Mouse (Mus musculus) heart, embryonic 11.5 days (tissue): ENCODE data around the gene Mndal. TPM values are rescaled to one million over a fixed set of nuclear protein-coding genes. Genes with fewer than 3 reads are reported as not detected.
A peak's percentile ranks its signal among the peaks of the same experiment; 100 is the strongest.
"Not testable (repeated sequence)": the region's sequence is repeated elsewhere in the genome, so short reads cannot be mapped to it uniquely, and the experiment has no call there.

ENCODE experiments used
- ATAC-seq: fragments of 200-750 bp; cut with Nextera tagmentation; replicated peaks from 2 replicates; pipeline ENCODE4 v1.8.0; 2017; ENCODE audit warnings: moderate library complexity; ENCODE audit not compliant: insufficient number of reproducible peaks, low FRiP score, low TSS enrichment
- H3K27ac ChIP-seq: fragments of 300-500 bp; sonication (generic); 2 replicates; pipeline ENCODE4 v1.5.1; 2014; ENCODE audit warnings: mild to moderate bottlenecking, low read depth, low read length
- H3K27me3 ChIP-seq: fragments of 300-500 bp; sonication (generic); 2 replicates; pipeline ENCODE4 v1.6.1; 2014; ENCODE audit warnings: mild to moderate bottlenecking, low read length, mixed read lengths; ENCODE audit not compliant: control insufficient read depth, insufficient read depth
- H3K36me3 ChIP-seq: fragments of 300-500 bp; sonication (generic); 2 replicates; pipeline ENCODE4 v1.6.1; 2014; ENCODE audit warnings: mild to moderate bottlenecking, low read length, moderate library complexity, mixed read lengths; ENCODE audit not compliant: control insufficient read depth, insufficient read depth
- H3K4me1 ChIP-seq: fragments of 300-500 bp; sonication (generic); 2 replicates; pipeline ENCODE4 v1.6.1; 2014; ENCODE audit warnings: low read length; ENCODE audit not compliant: control insufficient read depth, insufficient read depth
- H3K4me2 ChIP-seq: fragments of 300-500 bp; sonication (generic); 2 replicates; pipeline ENCODE4 v1.6.1; 2014; ENCODE audit warnings: mild to moderate bottlenecking, moderate library complexity
- H3K4me3 ChIP-seq: fragments of 300-500 bp; sonication (generic); 2 replicates; pipeline ENCODE4 v1.5.1; 2014; ENCODE audit warnings: low read depth, low read length
- H3K9ac ChIP-seq: fragments of 300-500 bp; sonication (generic); 2 replicates; pipeline ENCODE4 v1.6.1; 2014; ENCODE audit warnings: mild to moderate bottlenecking, low read depth, low read length, moderate library complexity
- H3K9me3 ChIP-seq: fragments of 300-500 bp; sonication (generic); replicated peaks from 2 replicates; pipeline ENCODE4 v1.6.1; 2016; ENCODE audit warnings: low read length; ENCODE audit not compliant: control insufficient read depth
- WGBS: fragments of 180-500 bp; shearing (Covaris S2); extraction: QIAGEN DNeasy Blood & Tissue Kit; methylation state at CpG from one replicate; pipeline ENCODE4 v1.1.7; 2014; ENCODE audit not compliant: insufficient replicate concordance; 5-methylcytosine and 5-hydroxymethylcytosine counted together
- polyA plus RNA-seq: library from polyadenylated mRNA; unstranded; fragments of >200 nt; fragmentation: Nextera tagmentation; extraction: Ambion mirVana; gene quantifications from 2 replicates; pipeline ENCODE4 v1.2.1, GENCODE M21; 2014

Gene Mndal
- 2.7 and 3.7 TPM in 2 replicates for polyA plus RNA-seq

GRCm38 (mm10) chr1:173941924-173942779, at the start of gene Mndal, which contains the start of gene Ifi203:
Gene Mndal, minus strand, starts transcription at chr1:173942491.
Gene Ifi203, minus strand, starts transcription at chr1:173942672.
- not testable (repeated sequence) for ATAC-seq, H3K4me2 ChIP-seq, H3K36me3 ChIP-seq, H3K9ac ChIP-seq, H3K4me3 ChIP-seq, H3K27ac ChIP-seq, H3K27me3 ChIP-seq, H3K9me3 ChIP-seq, H3K4me1 ChIP-seq
- 72% methylated on average over 3 of the region's 3 CpGs for WGBS

- not testable (repeated sequence) for ATAC-seq, H3K9me3 ChIP-seq, H3K4me3 ChIP-seq, H3K36me3 ChIP-seq, H3K4me2 ChIP-seq, H3K27me3 ChIP-seq, H3K9ac ChIP-seq, H3K27ac ChIP-seq, H3K4me1 ChIP-seq
- 71% methylated on average over 6 of the region's 6 CpGs for WGBS
Measured at GRCm38 (mm10) chr1:173982694-173983305, 40.5 kb upstream of the Mndal start, which contains the start of gene Ifi202b. Gene Ifi202b, minus strand, starts transcription at chr1:173982744.

- 4% methylated on average over 3 of the region's 3 CpGs for WGBS
Measured at GRCm38 (mm10) chr1:173981038-173981437, 38.7 kb upstream of the Mndal start.

GRCm38 (mm10) chr1:173977622-173978021, 35.3 kb upstream of the Mndal start:
- Histone ChIP-seq H3K9ac (no peak overlapping the region), H3K4me1 (no peaks in the 10 kb centered on the region), H3K4me3 (no peak overlapping the region), H3K27ac (no peak overlapping the region), H3K36me3 (no peaks in the 10 kb centered on the region), H3K27me3 (no peaks in the 10 kb centered on the region), H3K9me3 (no peaks in the 10 kb centered on the region), H3K4me2 (no peak overlapping the region)
- ATAC-seq = no peak

More at GRCm38 (mm10) chr1:173981038-173981437, 38.7 kb upstream of the Mndal start:
- not testable (repeated sequence) for H3K9me3 ChIP-seq, H3K4me3 ChIP-seq, H3K27me3 ChIP-seq, H3K4me2 ChIP-seq, H3K36me3 ChIP-seq, H3K9ac ChIP-seq, H3K27ac ChIP-seq, H3K4me1 ChIP-seq
- 0 out of 2 replicates have a peak, but pooled peaks have one; percentile 67 for ATAC-seq

GRCm38 (mm10) chr1:173973111-173973510, 30.8 kb upstream of the Mndal start:
- no peak overlapping the region for H3K4me3 ChIP-seq
- no peak overlapping the region for H3K9ac ChIP-seq
- no peaks in the 10 kb centered on the region for H3K27me3 ChIP-seq
- no peak overlapping the region for H3K4me2 ChIP-seq
- H3K27ac ChIP-seq = no peak overlapping the region
- no peak for ATAC-seq
- H3K4me1 ChIP-seq = no peaks in the 10 kb centered on the region
- no peaks in the 10 kb centered on the region for H3K36me3 ChIP-seq
- H3K9me3 ChIP-seq = no peaks in the 10 kb centered on the region

- not testable (repeated sequence) for H3K36me3 ChIP-seq, H3K27ac ChIP-seq, H3K9ac ChIP-seq, ATAC-seq, H3K4me1 ChIP-seq, H3K9me3 ChIP-seq, H3K4me3 ChIP-seq, H3K4me2 ChIP-seq, H3K27me3 ChIP-seq
- WGBS = 55% methylated on average over 1 of the region's 1 CpGs
Measured at GRCm38 (mm10) chr1:173961491-173961890, 19.2 kb upstream of the Mndal start.

GRCm38 (mm10) chr1:173959998-173960397, 17.7 kb upstream of the Mndal start:
- H3K4me3 ChIP-seq, H3K27me3 ChIP-seq, H3K36me3 ChIP-seq, H3K9me3 ChIP-seq, ATAC-seq, H3K4me1 ChIP-seq, H3K4me2 ChIP-seq, H3K27ac ChIP-seq, H3K9ac ChIP-seq: not testable (repeated sequence)
- WGBS = 61% methylated on average over 3 of the region's 3 CpGs

GRCm38 (mm10) chr1:173955839-173956527, 13.7 kb upstream of the Mndal start:
- not testable (repeated sequence) for H3K36me3 ChIP-seq, H3K4me2 ChIP-seq, H3K9me3 ChIP-seq, H3K4me1 ChIP-seq, H3K27me3 ChIP-seq, ATAC-seq, H3K9ac ChIP-seq, H3K27ac ChIP-seq, H3K4me3 ChIP-seq
- 66% methylated on average over 3 of the region's 3 CpGs for WGBS
